Mouse (Mus musculus) forebrain, embryonic 10.5 days (tissue): ENCODE results near the gene Gm28042. TPM values are rescaled to one million over a fixed set of nuclear protein-coding genes. Genes with fewer than 3 reads are reported as not detected.

Source experiments
- DNase-seq: peaks from one replicate; pipeline ENCODE4 v3.0.0-alpha.2; 2017; ENCODE audit warnings: low spot score; ENCODE audit errors: extremely low spot score
- H3K27ac ChIP-seq: fragments of 300-500 bp; sonication (generic); 2 replicates; pipeline ENCODE4 v1.5.1; 2016; ENCODE audit warnings: mild to moderate bottlenecking
- H3K27me3 ChIP-seq: fragments of 300-500 bp; sonication (generic); 2 replicates; pipeline ENCODE4 v1.6.1; 2016; ENCODE audit warnings: mild to moderate bottlenecking; ENCODE audit not compliant: poor library complexity, severe bottlenecking
- H3K36me3 ChIP-seq: fragments of 300-500 bp; sonication (generic); replicated peaks from 2 replicates; pipeline ENCODE4 v1.6.1; 2016; ENCODE audit warnings: mild to moderate bottlenecking, moderate library complexity
- H3K4me1 ChIP-seq: fragments of 300-500 bp; sonication (generic); 2 replicates; pipeline ENCODE4 v1.6.1; 2016
- H3K4me3 ChIP-seq: fragments of 300-500 bp; sonication (generic); 2 replicates; pipeline ENCODE4 v1.5.1; 2016; ENCODE audit warnings: mild to moderate bottlenecking, moderate library complexity
- H3K9me3 ChIP-seq: fragments of 300-500 bp; sonication (generic); 2 replicates; pipeline ENCODE4 v1.6.1; 2016; ENCODE audit warnings: mild to moderate bottlenecking, moderate library complexity
- WGBS: fragments of 180-500 bp; shearing (Covaris S2); methylation state at CpG from one replicate; pipeline ENCODE4 v1.1.7; 2016; 5-methylcytosine and 5-hydroxymethylcytosine counted together
- polyA plus RNA-seq: library from polyadenylated mRNA; unstranded; fragments of >200 nt; fragmentation: Nextera tagmentation; extraction: Ambion mirVana; gene quantifications from 2 replicates; pipeline ENCODE4 v1.2.1, GENCODE M21; 2016

Gene Gm28042
- polyA plus RNA-seq, 1 experiment from 2014 or later: 5.9 TPM

DNA sequence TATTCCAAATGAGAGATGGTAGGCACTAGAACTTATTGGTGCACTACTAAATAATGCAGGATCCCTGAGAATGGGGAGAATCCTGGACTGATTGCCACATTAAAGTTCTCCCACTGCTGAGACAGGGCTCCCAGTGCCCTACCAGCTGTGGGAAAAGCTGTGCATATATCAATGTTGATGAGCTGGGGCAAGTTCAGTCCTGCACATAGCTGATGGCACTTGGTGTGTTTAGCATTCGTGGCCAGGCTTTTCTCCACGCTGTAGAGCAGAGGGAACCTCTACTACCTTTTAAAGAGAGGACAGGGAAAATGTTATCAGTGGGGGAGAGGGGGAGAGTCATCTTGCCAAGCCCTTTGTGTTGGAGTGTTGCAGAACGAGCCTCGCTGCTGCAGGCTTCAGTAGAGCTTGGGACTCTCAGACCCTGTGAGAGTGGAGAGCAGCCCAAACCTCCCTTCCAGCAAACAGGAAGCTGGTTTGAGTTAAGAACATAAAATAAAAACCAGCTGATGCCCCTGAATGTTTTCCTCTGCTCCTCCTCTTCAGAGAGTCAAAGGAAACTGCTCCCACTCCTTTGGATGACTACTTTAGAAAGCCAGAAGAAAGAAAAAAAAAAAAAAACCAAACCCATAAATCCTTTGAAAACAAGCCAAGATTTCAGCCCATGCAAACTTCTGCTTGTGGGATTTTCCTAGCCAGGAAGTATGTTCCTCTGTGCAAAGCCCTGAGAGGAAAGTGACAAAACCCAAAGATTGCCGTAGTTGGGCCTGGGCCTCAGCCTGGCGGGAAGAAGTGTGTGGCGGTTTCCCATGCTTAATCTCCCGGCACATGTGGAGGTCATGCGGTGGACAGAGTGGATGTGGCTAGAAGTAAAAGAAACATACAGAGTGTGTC lies 31.7 kb upstream of the Gm28042 start:
- Histone ChIP-seq H3K36me3 (peaks cover 7% of the 10 kb centered on the region; the same call in 1 of the 2 replicates), H3K4me3 (no peak overlapping the region), H3K9me3 (no peaks in the 10 kb centered on the region), H3K27ac (peak overlapping the region; percentile 54; the same call in 1 of the 2 replicates), H3K27me3 (no peaks in the 10 kb centered on the region), H3K4me1 (peaks cover 9% of the 10 kb centered on the region; the same call in 1 of the 2 replicates)
- DNase-seq: no peak
- WGBS: 67% methylated on average over 9 of the region's 9 CpGs

GRCm38 (mm10) chr2:119997354-119997753 lies 29.9 kb upstream of the Gm28042 start:
- Histone ChIP-seq H3K27ac (no peak overlapping the region), H3K9me3 (no peaks in the 10 kb centered on the region), H3K27me3 (no peaks in the 10 kb centered on the region), H3K36me3 (peaks cover 7% of the 10 kb centered on the region; the same call in 1 of the 2 replicates), H3K4me3 (no peak overlapping the region), H3K4me1 (peaks cover 13% of the 10 kb centered on the region; the same call in 1 of the 2 replicates)
- 86% methylated on average over 4 of the region's 4 CpGs for WGBS
- no peak for DNase-seq

DNA sequence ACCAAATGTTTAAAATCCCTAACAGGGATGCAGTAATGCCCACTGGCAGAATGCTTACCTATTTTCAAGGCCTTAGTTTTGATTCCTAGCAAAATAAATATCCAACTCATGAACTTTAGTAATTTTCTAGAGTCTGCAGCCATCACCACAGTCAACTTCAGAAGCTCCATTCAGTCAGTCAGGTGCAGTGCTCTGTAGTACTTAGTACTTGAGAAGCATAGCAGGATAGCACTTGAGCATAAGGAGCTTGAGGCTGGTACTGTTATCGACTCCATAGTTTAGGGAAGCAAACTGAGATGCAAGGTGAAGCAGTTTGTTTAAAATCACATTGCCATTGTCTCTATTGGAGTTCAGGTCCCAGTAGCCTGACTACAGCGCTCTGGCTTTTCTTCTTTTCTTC lies 27.6 kb upstream of the Gm28042 start:
- no peak overlapping the region for H3K4me3 ChIP-seq
- no peak for DNase-seq
- WGBS: 90% methylated on average over 2 of the region's 2 CpGs
- H3K9me3 ChIP-seq: no peaks in the 10 kb centered on the region
- no peaks in the 10 kb centered on the region for H3K27me3 ChIP-seq
- peaks cover 7% of the 10 kb centered on the region; the same call in 1 of the 2 replicates for H3K36me3 ChIP-seq
- H3K4me1 ChIP-seq: peaks cover 13% of the 10 kb centered on the region; the same call in 1 of the 2 replicates
- no peak overlapping the region for H3K27ac ChIP-seq

DNA sequence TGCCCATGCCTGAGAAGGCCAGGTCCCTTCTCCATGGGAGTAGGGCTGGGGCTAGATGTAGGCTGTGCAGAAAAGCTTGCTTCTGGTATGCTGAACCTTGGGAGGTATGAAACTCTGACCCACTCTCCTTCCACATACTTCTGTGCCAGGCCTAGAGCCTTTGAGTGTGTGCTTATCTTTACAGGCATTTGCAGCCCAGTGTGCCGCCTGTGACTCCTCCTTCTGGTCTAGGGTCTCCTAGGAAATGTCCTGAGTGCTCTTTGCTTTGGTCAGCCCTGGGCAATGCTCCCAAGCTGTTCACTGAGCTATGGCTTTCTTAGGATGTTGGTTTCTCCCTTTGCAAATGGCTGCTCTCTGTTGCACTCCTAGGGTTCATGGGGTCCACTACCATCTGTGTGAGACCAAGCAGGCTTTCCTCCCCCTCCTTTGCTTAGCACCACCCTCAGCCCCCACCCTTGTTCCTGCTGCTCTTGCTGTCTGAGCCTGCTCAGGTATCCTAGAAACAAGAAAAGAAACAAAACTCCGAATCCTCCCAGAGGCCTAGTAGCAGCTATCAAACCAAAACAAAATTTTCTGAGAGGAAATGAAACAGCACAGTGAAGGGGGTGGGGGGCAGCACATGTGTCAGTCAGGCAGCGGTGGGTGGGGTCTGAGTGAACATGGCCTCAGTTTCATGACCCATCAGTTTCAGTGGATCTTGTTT lies 26.3 kb upstream of the Gm28042 start:
- H3K27me3 ChIP-seq: no peaks in the 10 kb centered on the region
- no peaks in the 10 kb centered on the region for H3K9me3 ChIP-seq
- no peak overlapping the region for H3K27ac ChIP-seq
- peaks cover 4% of the 10 kb centered on the region; the same call in 1 of the 2 replicates for H3K4me1 ChIP-seq
- 77% methylated on average over 3 of the region's 3 CpGs for WGBS
- no peak for DNase-seq
- H3K4me3 ChIP-seq: no peak overlapping the region
- peaks cover 7% of the 10 kb centered on the region; the same call in 1 of the 2 replicates for H3K36me3 ChIP-seq

DNA sequence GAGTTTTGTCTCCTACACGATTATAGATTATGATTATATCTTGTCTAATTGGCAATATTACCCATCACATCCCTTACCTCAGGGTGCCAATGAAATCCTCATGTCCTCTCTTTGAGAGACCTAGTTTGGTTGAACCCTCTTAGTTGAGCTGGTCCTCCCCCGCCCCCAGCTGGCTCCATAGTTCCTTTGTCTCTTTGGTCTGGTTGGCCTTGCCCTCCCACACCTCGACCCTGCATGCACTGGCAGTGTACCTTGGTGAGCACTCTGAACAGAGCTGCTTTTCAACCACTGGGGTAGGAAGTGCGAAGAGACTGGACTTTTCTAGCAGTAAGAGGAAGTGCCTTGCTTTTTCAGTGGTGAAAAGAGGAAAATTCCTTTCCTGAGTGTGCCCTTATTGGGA lies 25.3 kb upstream of the Gm28042 start:
- no peaks in the 10 kb centered on the region for H3K27me3 ChIP-seq
- WGBS: 78% methylated on average over 4 of the region's 4 CpGs
- H3K9me3 ChIP-seq: no peaks in the 10 kb centered on the region
- no peak overlapping the region for H3K4me3 ChIP-seq
- no peak for DNase-seq
- peaks cover 4% of the 10 kb centered on the region; the same call in 1 of the 2 replicates for H3K4me1 ChIP-seq
- H3K36me3 ChIP-seq: peaks cover 7% of the 10 kb centered on the region; the same call in 1 of the 2 replicates
- no peak overlapping the region for H3K27ac ChIP-seq

DNA sequence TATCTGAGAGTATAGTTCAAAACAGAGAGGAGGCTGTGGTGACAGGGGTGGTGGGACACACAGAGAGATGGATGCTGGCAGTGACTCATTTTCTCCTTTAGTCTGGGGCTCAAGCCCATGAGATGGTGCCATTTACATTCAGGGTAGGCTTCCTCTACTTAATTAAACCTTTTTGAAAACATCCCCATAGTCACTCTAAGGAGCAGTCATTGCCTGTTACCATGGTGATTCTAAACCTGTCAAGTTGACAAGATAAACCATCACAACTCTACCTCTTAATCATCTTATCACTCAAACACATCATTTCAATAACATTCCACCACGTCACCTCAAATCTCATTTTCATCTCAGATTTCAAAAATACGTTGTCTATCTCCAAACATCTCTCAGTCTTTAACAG lies 23.3 kb upstream of the Gm28042 start:
- Histone ChIP-seq H3K4me3 (no peak overlapping the region), H3K4me1 (peaks cover 7% of the 10 kb centered on the region; the same call in 1 of the 2 replicates), H3K9me3 (no peaks in the 10 kb centered on the region), H3K27me3 (no peaks in the 10 kb centered on the region), H3K27ac (no peak overlapping the region), H3K36me3 (0 out of 2 replicates have a peak, but pooled peaks cover 3% of the 10 kb centered on the region)
- DNase-seq: no peak
- WGBS: 91% methylated on average over 2 of the region's 2 CpGs

- no peak for DNase-seq
- H3K9me3 ChIP-seq: no peaks in the 10 kb centered on the region
- peaks cover 4% of the 10 kb centered on the region; the same call in 1 of the 2 replicates for H3K4me1 ChIP-seq
- H3K36me3 ChIP-seq: no peaks in the 10 kb centered on the region
- no peak overlapping the region for H3K27ac ChIP-seq
- 94% methylated on average over 7 of the region's 7 CpGs for WGBS
- no peaks in the 10 kb centered on the region for H3K27me3 ChIP-seq
- no peak overlapping the region for H3K4me3 ChIP-seq
Observed at GRCm38 (mm10) chr2:120006696-120007095, 20.6 kb upstream of the Gm28042 start.

DNA sequence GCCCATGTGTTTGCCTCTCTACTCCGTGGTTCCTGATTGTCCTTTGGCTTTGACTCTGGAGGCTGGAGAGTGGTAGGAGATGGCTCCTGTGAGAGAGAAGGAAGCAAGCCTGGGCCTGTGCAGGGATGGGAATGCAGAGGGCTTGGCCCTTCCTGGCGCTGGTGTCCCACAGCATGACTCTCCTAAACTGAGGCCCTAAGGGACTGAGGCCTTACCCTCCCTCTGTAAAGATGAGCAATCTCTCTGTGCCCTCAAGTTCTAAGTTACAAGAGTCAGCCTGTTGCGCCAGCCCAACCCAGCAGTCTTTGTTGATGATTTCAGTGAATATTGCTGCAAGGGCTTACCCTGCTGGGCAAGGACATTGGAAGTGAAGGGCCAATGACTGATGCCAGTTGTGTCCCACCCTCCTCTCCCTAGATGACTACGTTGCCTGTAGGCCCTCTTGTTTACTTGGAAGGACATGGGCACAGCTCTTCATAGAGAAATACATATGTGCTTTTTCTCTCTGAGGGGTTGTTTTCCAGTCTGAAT lies 19.5 kb upstream of the Gm28042 start:
- no peak overlapping the region for H3K4me3 ChIP-seq
- WGBS: 86% methylated on average over 4 of the region's 4 CpGs

DNA sequence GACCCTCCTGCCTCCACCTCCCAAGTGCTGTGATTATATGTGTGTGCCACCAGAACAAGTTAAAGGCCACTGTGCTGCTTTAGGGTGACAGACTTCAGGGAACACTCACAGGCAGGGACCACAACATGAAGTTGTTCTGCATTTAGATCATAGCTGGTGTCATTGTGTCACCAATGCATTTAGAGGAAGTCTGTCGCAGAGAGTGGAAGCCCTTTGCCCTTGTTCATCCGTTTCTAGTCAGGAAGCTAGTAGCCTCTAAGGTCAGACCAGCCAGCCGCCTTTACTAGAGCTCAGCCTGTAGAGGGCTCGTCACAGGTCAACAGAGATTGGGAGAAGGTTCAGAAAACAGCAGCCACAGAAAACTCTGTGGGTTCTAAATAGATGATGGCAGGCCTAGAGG lies 18.6 kb upstream of the Gm28042 start:
- Histone ChIP-seq H3K9me3 (no peaks in the 10 kb centered on the region), H3K4me1 (peaks cover 3% of the 10 kb centered on the region; the same call in 1 of the 2 replicates), H3K27me3 (no peaks in the 10 kb centered on the region), H3K36me3 (peaks cover 11% of the 10 kb centered on the region), H3K27ac (no peak overlapping the region), H3K4me3 (no peak overlapping the region)
- WGBS: 79% methylated on average over 4 of the region's 4 CpGs
- no peak for DNase-seq

More for the DNA sequence above, 19.5 kb upstream of the Gm28042 start:
- no peak for DNase-seq
- Histone ChIP-seq H3K27me3 (no peaks in the 10 kb centered on the region), H3K4me1 (peaks cover 3% of the 10 kb centered on the region; the same call in 1 of the 2 replicates), H3K27ac (no peak overlapping the region), H3K36me3 (peaks cover 3% of the 10 kb centered on the region), H3K9me3 (no peaks in the 10 kb centered on the region)

DNA sequence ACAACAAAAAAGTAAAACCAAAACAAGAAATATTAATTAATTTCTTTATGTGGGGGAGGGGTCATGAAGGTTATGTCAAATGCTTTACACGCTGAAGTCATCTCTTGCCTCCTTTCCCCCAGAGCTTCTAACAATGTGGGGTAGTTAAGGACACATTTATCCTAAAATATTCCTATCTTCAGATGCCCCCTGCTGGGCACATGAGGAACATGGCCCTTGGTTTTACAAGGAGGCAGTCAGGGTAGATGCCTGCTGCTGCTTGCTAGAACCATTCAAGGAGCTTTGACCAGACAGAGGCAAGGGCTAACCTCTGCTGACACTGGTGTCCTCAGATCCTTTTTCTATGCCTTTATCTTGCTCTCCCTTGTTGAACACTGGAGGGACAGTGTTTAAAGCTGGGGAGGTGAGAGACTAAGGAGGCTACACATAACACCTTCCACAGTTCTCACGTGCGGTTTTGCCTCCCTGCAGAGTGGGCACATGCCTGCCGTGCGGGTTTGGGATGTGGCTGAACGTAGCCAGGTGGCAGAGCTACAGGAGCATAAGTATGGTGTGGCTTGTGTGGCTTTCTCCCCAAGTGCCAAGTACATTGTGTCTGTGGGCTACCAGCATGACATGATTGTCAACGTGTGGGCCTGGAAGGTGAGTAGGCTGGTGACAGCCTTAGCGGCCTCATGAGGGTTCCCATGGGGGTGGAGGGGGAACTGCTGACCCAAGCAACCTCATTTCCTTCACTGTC lies 15.7 kb upstream of the Gm28042 start:
- no peaks in the 10 kb centered on the region for H3K9me3 ChIP-seq
- 87% methylated on average over 8 of the region's 8 CpGs for WGBS
- H3K36me3 ChIP-seq: peaks cover 26% of the 10 kb centered on the region

DNA sequence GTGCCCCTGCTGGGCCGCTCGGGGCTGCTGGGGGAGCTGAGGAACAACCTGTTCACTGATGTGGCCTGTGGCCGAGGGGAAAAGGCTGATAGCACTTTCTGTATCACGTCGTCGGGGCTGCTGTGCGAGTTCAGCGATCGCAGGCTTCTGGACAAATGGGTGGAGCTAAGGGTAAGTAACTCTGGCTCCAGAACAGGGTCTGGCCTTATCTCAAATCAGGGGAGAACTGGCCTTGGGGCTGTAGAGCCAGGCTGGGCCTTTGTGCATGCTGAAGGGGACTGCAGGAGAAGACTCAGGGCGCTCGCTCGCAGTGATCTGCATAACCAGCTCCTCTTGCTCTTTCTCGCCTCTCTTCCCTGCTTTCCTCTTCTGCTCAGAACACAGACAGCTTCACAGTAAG lies 14.4 kb upstream of the Gm28042 start:
- H3K27me3 ChIP-seq: no peaks in the 10 kb centered on the region
- no peak overlapping the region for H3K27ac ChIP-seq
- H3K4me3 ChIP-seq: no peak overlapping the region
- WGBS: 84% methylated on average over 13 of the region's 13 CpGs
- no peaks in the 10 kb centered on the region; the same call in 1 of the 2 replicates for H3K4me1 ChIP-seq
- no peaks in the 10 kb centered on the region for H3K9me3 ChIP-seq
- H3K36me3 ChIP-seq: peaks cover 39% of the 10 kb centered on the region
- no peak for DNase-seq

More for the DNA sequence above, 15.7 kb upstream of the Gm28042 start:
- no peaks in the 10 kb centered on the region for H3K27me3 ChIP-seq
- H3K27ac ChIP-seq: no peak overlapping the region
- DNase-seq: peak; percentile 43
- H3K4me3 ChIP-seq: no peak overlapping the region
- peaks cover 3% of the 10 kb centered on the region; the same call in 1 of the 2 replicates for H3K4me1 ChIP-seq
